Mouse (Mus musculus) liver, embryonic 14.5 days (tissue): ENCODE data around the gene Ccdc73. TPM values are rescaled to one million over a fixed set of nuclear protein-coding genes. Genes with fewer than 3 reads are reported as not detected.

Experiments
- ATAC-seq: fragments of 200-750 bp; cut with Nextera tagmentation; 2 replicates; pipeline ENCODE4 v1.8.0; 2017; ENCODE audit warnings: moderate number of reproducible peaks, mild to moderate bottlenecking, moderate library complexity; ENCODE audit not compliant: insufficient read depth
- DNase-seq, 3 experiments: peaks; one replicate each; pipeline ENCODE4 v3.0.0-alpha.2; 2012 to 2013; ENCODE audit warnings: low read depth in 3 of 3, low spot score in 3 of 3
- H3K27ac ChIP-seq: fragments of 300-500 bp; sonication (generic); 2 replicates; pipeline ENCODE4 v1.5.1; 2014; ENCODE audit warnings: moderate library complexity, mild to moderate bottlenecking, control low read depth, inconsistent platforms
- H3K27me3 ChIP-seq: fragments of 300-500 bp; sonication (generic); 2 replicates; pipeline ENCODE4 v1.6.1; 2014; ENCODE audit warnings: mild to moderate bottlenecking, low read length, moderate library complexity; ENCODE audit not compliant: control insufficient read depth, insufficient read depth
- H3K36me3 ChIP-seq: fragments of 300-500 bp; sonication (generic); replicated peaks from 2 replicates; pipeline ENCODE4 v1.6.1; 2014; ENCODE audit warnings: low read depth; ENCODE audit not compliant: control insufficient read depth, insufficient read depth
- H3K4me1 ChIP-seq, 2 experiments: fragments of 200-500 bp in 1 of 2; fragments of 300-500 bp in 1 of 2; sonication (generic) in 1 of 2; replicated peaks; 2 replicates each; pipeline ENCODE4 v1.6.1; 2012 to 2014; ENCODE audit warnings: antibody characterized with exemption in 1 of 2, inconsistent platforms in 1 of 2, low read length in 1 of 2; ENCODE audit not compliant: control insufficient read depth in 2 of 2, insufficient read depth in 2 of 2
- H3K4me2 ChIP-seq: fragments of 300-500 bp; sonication (generic); 2 replicates; pipeline ENCODE4 v1.6.1; 2014; ENCODE audit warnings: low read depth, mild to moderate bottlenecking, control low read depth, moderate library complexity
- H3K4me3 ChIP-seq, 2 experiments: fragments of 200-500 bp in 1 of 2; fragments of 300-500 bp in 1 of 2; sonication (generic) in 1 of 2; 2 replicates each; pipeline ENCODE4 v1.5.1; 2012 to 2014; ENCODE audit warnings: low read depth in 2 of 2, low read length in 2 of 2, mild to moderate bottlenecking in 2 of 2, control low read depth in 1 of 2, inconsistent platforms in 1 of 2, moderate library complexity in 1 of 2; ENCODE audit not compliant: insufficient read depth in 1 of 2
- H3K9ac ChIP-seq: fragments of 300-500 bp; sonication (generic); replicated peaks from 2 replicates; pipeline ENCODE4 v1.6.1; 2014; ENCODE audit warnings: mild to moderate bottlenecking, control low read depth, moderate library complexity
- H3K9me3 ChIP-seq: fragments of 300-500 bp; sonication (generic); 2 replicates; pipeline ENCODE4 v1.6.1; 2016; ENCODE audit warnings: low read length, mixed read lengths; ENCODE audit not compliant: control insufficient read depth
- CTCF ChIP-seq: IDR thresholded peaks from 2 replicates; pipeline ENCODE4 v1.5.1; 2016; ENCODE audit warnings: antibody characterized with exemption, low read depth, control low read depth
- EP300 ChIP-seq: IDR thresholded peaks from 2 replicates; pipeline ENCODE4 v1.6.1; 2016; ENCODE audit warnings: antibody characterized with exemption, low read depth
- WGBS: fragments of 180-500 bp; shearing (Covaris S2); extraction: QIAGEN DNeasy Blood & Tissue Kit; methylation state at CpG from one replicate; pipeline ENCODE4 v1.1.7; 2014; ENCODE audit not compliant: insufficient replicate concordance; 5-methylcytosine and 5-hydroxymethylcytosine counted together
- polyA plus RNA-seq, 2 experiments: library from polyadenylated mRNA; depleted of rRNA in 1 of 2; stranded (reverse) in 1 of 2; unstranded in 1 of 2; fragments of >200 nt; fragmentation: Nextera tagmentation in 1 of 2; extraction: Ambion mirVana in 1 of 2; gene quantifications; 2 replicates each; pipeline versions ENCODE4 v1.2.1 to v1.2.3; 2012 to 2014

Ccdc73 gene
- polyA plus RNA-seq, 2 experiments, result 2.1 to 2.5 TPM

DNA sequence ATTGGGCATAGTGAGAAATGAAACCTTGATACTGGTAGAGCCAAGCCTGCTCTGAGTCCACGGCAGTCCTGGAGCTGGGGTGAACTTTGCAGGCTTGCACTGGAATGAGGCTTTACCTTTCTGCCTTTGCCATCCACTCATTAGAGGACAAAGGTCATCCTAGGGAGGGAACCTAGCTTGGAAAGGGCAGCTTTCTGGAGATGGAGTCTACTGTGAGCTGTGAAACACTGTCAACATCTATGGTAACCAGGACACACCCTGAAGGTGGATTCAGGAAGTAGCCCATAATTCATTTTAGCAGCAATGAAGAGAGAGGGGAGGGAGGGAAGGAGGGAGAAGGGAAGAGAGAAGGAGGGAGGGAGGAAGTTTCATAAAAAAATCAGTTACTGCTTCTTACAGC is 187.9 kb downstream of the Ccdc73 start:
- Histone ChIP-seq H3K27ac (no peak overlapping the region), H3K4me3 (no peak overlapping the region), H3K4me1 (peaks cover 0 to 9% of the 10 kb centered on the region in 2 experiments; a peak in 2 of 4 replicates), H3K27me3 (no peaks in the 10 kb centered on the region), H3K4me2 (no peak overlapping the region), H3K9ac (no peak overlapping the region), H3K36me3 (no peaks in the 10 kb centered on the region), H3K9me3 (no peaks in the 10 kb centered on the region)
- DNase-seq (no peak), ATAC-seq (no peak)
- 53% methylated on average over 1 of the region's 1 CpGs for WGBS
- TF ChIP-seq EP300 (no peak), CTCF (no peak)

DNA sequence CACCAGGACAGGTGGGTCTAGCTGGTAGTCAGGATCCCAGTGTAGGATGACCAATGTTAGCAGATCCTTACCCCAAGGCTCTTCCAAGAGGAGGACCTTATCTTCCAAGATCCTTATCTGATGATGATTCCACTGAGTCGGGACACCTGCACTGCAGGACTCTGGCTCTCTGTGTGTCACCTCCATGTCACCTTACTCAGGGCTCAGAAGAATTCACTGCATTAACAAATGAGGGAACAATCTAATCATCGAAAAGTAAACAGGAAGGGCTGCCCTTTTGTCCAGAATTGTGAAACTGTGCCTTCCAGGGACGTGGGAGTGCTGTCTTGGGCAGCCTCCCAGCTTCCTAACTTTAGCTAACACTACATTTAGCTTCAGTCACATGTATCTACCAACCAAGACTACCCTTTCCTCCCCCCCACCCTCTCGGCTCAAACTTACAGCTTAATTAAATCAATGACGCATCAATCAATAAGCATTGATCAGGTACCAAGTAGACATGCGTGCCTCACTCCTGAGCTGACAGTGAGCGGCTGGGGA is 191.0 kb downstream of the Ccdc73 start:
- ATAC-seq (no peak), DNase-seq (no peak)
- no peak overlapping the region for H3K4me2 ChIP-seq
- TF ChIP-seq CTCF (no peak), EP300 (no peak)
- peaks cover 0 to 9% of the 10 kb centered on the region in 2 experiments; a peak in 2 of 4 replicates for H3K4me1 ChIP-seq
- H3K9ac ChIP-seq, result no peak overlapping the region
- no peaks in the 10 kb centered on the region for H3K36me3 ChIP-seq
- H3K27me3 ChIP-seq, result no peaks in the 10 kb centered on the region
- no peak overlapping the region for H3K4me3 ChIP-seq
- H3K27ac ChIP-seq, result no peak overlapping the region
- 42% methylated on average over 7 of the region's 7 CpGs for WGBS
- H3K9me3 ChIP-seq, result no peaks in the 10 kb centered on the region

GRCm38 (mm10) chr2:105062741-105063372 is 195.3 kb downstream of the Ccdc73 start:
- H3K9me3 ChIP-seq, result no peaks in the 10 kb centered on the region
- no peak overlapping the region for H3K4me2 ChIP-seq
- 44% methylated on average over 7 of the region's 7 CpGs for WGBS
- no peaks in the 10 kb centered on the region for H3K36me3 ChIP-seq
- no peak for DNase-seq
- ATAC-seq, result no peak
- H3K27me3 ChIP-seq, result no peaks in the 10 kb centered on the region
- peaks cover 0 to 3% of the 10 kb centered on the region in 2 experiments; a peak in 1 of 4 replicates for H3K4me1 ChIP-seq
- H3K9ac ChIP-seq, result no peak overlapping the region
- no peak for TF ChIP-seq CTCF
- TF ChIP-seq EP300, result no peak
- H3K4me3 ChIP-seq, result no peak overlapping the region
- no peak overlapping the region for H3K27ac ChIP-seq

Other genes with a start within 250 kb of the Ccdc73 start
- gene Tcp11l1, start 155.6 kb upstream of the Ccdc73 start, polyA plus RNA-seq (2012; rRNA removed), result 1.0 and 2.5 TPM in 2 replicates
- gene Tcp11l1, start 155.6 kb upstream of the Ccdc73 start, polyA plus RNA-seq (2014; fragmentation: Nextera tagmentation; extraction: Ambion mirVana), result 5.0 and 5.2 TPM in 2 replicates
- not detected in 2 replicates for gene Pin1rt1, start 151.4 kb upstream of the Ccdc73 start, polyA plus RNA-seq (2012; rRNA removed)
- gene Pin1rt1, start 151.4 kb upstream of the Ccdc73 start, polyA plus RNA-seq (2014; fragmentation: Nextera tagmentation; extraction: Ambion mirVana), result not detected in 2 replicates
- 3.9 and 5.7 TPM in 2 replicates for gene Depdc7, start 124.9 kb upstream of the Ccdc73 start, polyA plus RNA-seq (2012; rRNA removed)
- gene Depdc7, start 124.9 kb upstream of the Ccdc73 start, polyA plus RNA-seq (2014; fragmentation: Nextera tagmentation; extraction: Ambion mirVana), result 9.5 and 9.8 TPM in 2 replicates
- 2.0 and 2.7 TPM in 2 replicates for gene Qser1, start 51.0 kb upstream of the Ccdc73 start, polyA plus RNA-seq (2012; rRNA removed)
- 2.4 and 3.0 TPM in 2 replicates for gene Qser1, start 51.0 kb upstream of the Ccdc73 start, polyA plus RNA-seq (2014; fragmentation: Nextera tagmentation; extraction: Ambion mirVana)
- 0.08 and 0.09 TPM in 2 replicates for gene Prrg4, start 17.9 kb upstream of the Ccdc73 start, polyA plus RNA-seq (2012; rRNA removed)
- 0.15 TPM in 1 of 2 replicates, not detected in the other for gene Prrg4, start 17.9 kb upstream of the Ccdc73 start, polyA plus RNA-seq (2014; fragmentation: Nextera tagmentation; extraction: Ambion mirVana)
- gene Eif3m, start 149.3 kb downstream of the Ccdc73 start, polyA plus RNA-seq (2012; rRNA removed), result 44.1 and 80.8 TPM in 2 replicates
- 177 and 189 TPM in 2 replicates for gene Eif3m, start 149.3 kb downstream of the Ccdc73 start, polyA plus RNA-seq (2014; fragmentation: Nextera tagmentation; extraction: Ambion mirVana)
- not detected in 2 replicates for gene Gm11060, start 224.2 kb downstream of the Ccdc73 start, polyA plus RNA-seq (2012; rRNA removed)
- gene Gm11060, start 224.2 kb downstream of the Ccdc73 start, polyA plus RNA-seq (2014; fragmentation: Nextera tagmentation; extraction: Ambion mirVana), result not detected in 2 replicates